Mouse (Mus musculus): Measurements from ENCODE around the gene Zfp184.
A peak's percentile ranks its signal among the peaks of the same experiment; 100 is the strongest.

The Zfp184 gene

GRCm38 (mm10) chr13:21923417-21923816, 21.5 kb upstream of the Zfp184 start:
- DNase-seq = no peak

GRCm38 (mm10) chr13:21924734-21925335, 20.1 kb upstream of the Zfp184 start:
- DNase-seq = no peak

- DNase-seq = no peak
These were observed 13.9 kb upstream of the Zfp184 start for GRCm38 (mm10) chr13:21930981-21931380.

- no peak for DNase-seq
These were observed 13.2 kb upstream of the Zfp184 start for GRCm38 (mm10) chr13:21931740-21932139.

- DNase-seq = no peak
These were observed 11.0 kb upstream of the Zfp184 start for GRCm38 (mm10) chr13:21933626-21934548.

- DNase-seq = peak; percentile 13 to 43
These were observed 9.7 kb upstream of the Zfp184 start for GRCm38 (mm10) chr13:21934982-21935791.

- no peak for DNase-seq
These were observed 9.1 kb upstream of the Zfp184 start for GRCm38 (mm10) chr13:21935833-21936232.

GRCm38 (mm10) chr13:21936968-21937367, 7.9 kb upstream of the Zfp184 start:
- DNase-seq = no peak

- DNase-seq = peak; percentile 87 to 94
These were observed 4.7 kb upstream of the Zfp184 start for GRCm38 (mm10) chr13:21940213-21940612.

- peak; percentile 72 to 91 for DNase-seq
These were observed 4.0 kb upstream of the Zfp184 start for GRCm38 (mm10) chr13:21940811-21941321.

- DNase-seq = no peak
These were observed 1.2 kb upstream of the Zfp184 start for GRCm38 (mm10) chr13:21943644-21944043.

- DNase-seq = no peak
These were observed 335 bp upstream of the Zfp184 start for GRCm38 (mm10) chr13:21944592-21944925.

GRCm38 (mm10) chr13:21969269-21969668, 24.4 kb downstream of the Zfp184 start:
- DNase-seq = no peak

GRCm38 (mm10) chr13:21969816-21970215, 24.9 kb downstream of the Zfp184 start:
- DNase-seq = no peak

- DNase-seq = no peak
These were observed 26.7 kb downstream of the Zfp184 start for GRCm38 (mm10) chr13:21971641-21972040.

- DNase-seq = peak; percentile 85 to 90
These were observed 29.4 kb downstream of the Zfp184 start for GRCm38 (mm10) chr13:21974221-21974725.

- peak; percentile 57 to 79 for DNase-seq
These were observed 30.0 kb downstream of the Zfp184 start for GRCm38 (mm10) chr13:21974726-21975473.

GRCm38 (mm10) chr13:21980981-21981802, 36.3 kb downstream of the Zfp184 start, which contains the start of gene Pom121l2:
Pom121l2 (plus strand) TSS chr13:21981194.
- DNase-seq = no peak

- DNase-seq = no peak
These were observed 36.9 kb downstream of the Zfp184 start for GRCm38 (mm10) chr13:21981803-21982193.

- DNase-seq = no peak
These were observed 39.6 kb downstream of the Zfp184 start for GRCm38 (mm10) chr13:21984486-21984885.

- DNase-seq = no peak
These were observed 47.7 kb downstream of the Zfp184 start for GRCm38 (mm10) chr13:21992550-21992949.
